Mouse (Mus musculus): ENCODE data around the gene Nkx3-2. TPM values are rescaled to one million over a fixed set of nuclear protein-coding genes. Genes with fewer than 3 reads are reported as not detected.

The Nkx3-2 gene
- total RNA-seq, 2 experiments from 2014 or later = not detected

Other genes starting within 250 kb of the Nkx3-2 start
- 34.7 and 35.4 TPM in 2 replicates for gene Rab28, start 56.3 kb downstream of the Nkx3-2 start, total RNA-seq (2014; fragmentation: Nextera tagmentation)
- 32.2 and 40.0 TPM in 2 replicates for gene Rab28, start 56.3 kb downstream of the Nkx3-2 start, total RNA-seq (2017)
- 21.5 and 27.4 TPM in 2 replicates for gene Bod1l, start 79.8 kb upstream of the Nkx3-2 start, total RNA-seq (2014; fragmentation: Nextera tagmentation)
- gene Bod1l, start 79.8 kb upstream of the Nkx3-2 start, total RNA-seq (2017) = 35.3 and 40.6 TPM in 2 replicates

All from granulocyte monocyte progenitor cell, adult 5-6 weeks (primary cell).